Mouse (Mus musculus): ENCODE data around the gene Edem1.

- TF ChIP-seq CTCF (IDR thresholded peaks at IDR 0.05; ENCODE audit: insufficient read depth, low read depth, low read length) = no peak
- no peak for TF ChIP-seq POLR2A (IDR thresholded peaks at IDR 0.05; ENCODE audit: insufficient read depth, low read depth, low read length)
Observed at GRCm38 (mm10) chr6:108824816-108825545, 3.5 kb upstream of the Edem1 start.

Measured in olfactory bulb, adult 2 months (tissue).